Mouse (Mus musculus) embryonic facial prominence, embryonic 10.5 days (tissue): ENCODE results near the gene Nr4a3. TPM values are rescaled to one million over a fixed set of nuclear protein-coding genes. Genes with fewer than 3 reads are reported as not detected.

Experiments
- DNase-seq: peaks from one replicate; pipeline ENCODE4 v3.0.0-alpha.2; 2017; ENCODE audit warnings: low spot score
- H3K27ac ChIP-seq: fragments of 300-500 bp; sonication (generic); replicated peaks from 2 replicates; pipeline ENCODE4 v1.5.1; 2016; ENCODE audit warnings: mild to moderate bottlenecking
- H3K27me3 ChIP-seq: fragments of 300-500 bp; sonication (generic); replicated peaks from 2 replicates; pipeline ENCODE4 v1.6.1; 2016; ENCODE audit warnings: low read depth, mild to moderate bottlenecking; ENCODE audit not compliant: poor library complexity, severe bottlenecking
- H3K36me3 ChIP-seq: fragments of 300-500 bp; sonication (generic); replicated peaks from 2 replicates; pipeline ENCODE4 v1.6.1; 2016; ENCODE audit warnings: mild to moderate bottlenecking, moderate library complexity
- H3K4me1 ChIP-seq: fragments of 300-500 bp; sonication (generic); 2 replicates; pipeline ENCODE4 v1.6.1; 2016
- H3K4me3 ChIP-seq: fragments of 300-500 bp; sonication (generic); 2 replicates; pipeline ENCODE4 v1.5.1; 2016; ENCODE audit warnings: mild to moderate bottlenecking, moderate library complexity
- H3K9me3 ChIP-seq: fragments of 300-500 bp; sonication (generic); 2 replicates; pipeline ENCODE4 v1.6.1; 2016; ENCODE audit warnings: mild to moderate bottlenecking
- whole genome bisulfite sequencing: fragments of 180-500 bp; shearing (Covaris S2); methylation state at CpG from one replicate; pipeline ENCODE4 v1.1.7; 2016; 5-methylcytosine and 5-hydroxymethylcytosine counted together
- polyA plus RNA-seq: library from polyadenylated mRNA; unstranded; fragments of >200 nt; fragmentation: Nextera tagmentation; extraction: Ambion mirVana; gene quantifications from 2 replicates; pipeline ENCODE4 v1.2.1, GENCODE M21; 2016

Gene Nr4a3
- polyA plus RNA-seq, 1 experiment from 2014 or later, result 0.17 TPM

DNA sequence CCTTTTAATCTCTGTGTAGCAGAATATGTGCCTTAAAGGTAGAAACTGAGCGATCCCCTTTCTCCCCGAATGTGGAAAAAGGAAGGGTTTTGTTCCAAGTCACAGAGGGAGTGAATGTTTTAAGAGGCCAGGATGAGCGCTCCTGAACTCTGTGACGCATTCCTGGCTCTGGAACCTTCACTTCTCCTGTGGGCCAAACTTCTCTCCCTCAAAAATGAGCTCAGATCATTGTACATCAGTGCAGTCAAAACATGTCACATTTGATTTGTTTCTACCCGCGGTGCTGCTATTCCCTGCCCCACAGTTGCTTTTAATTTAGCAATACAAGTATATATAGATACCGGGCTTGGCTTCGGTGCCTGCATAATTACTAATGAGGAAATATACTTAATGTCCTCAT, 16.8 kb downstream of the Nr4a3 start:
- WGBS, result 66% methylated on average over 8 of the region's 8 CpGs
- Histone ChIP-seq H3K27ac (no peak overlapping the region), H3K4me1 (peaks cover 25% of the 10 kb centered on the region), H3K36me3 (no peaks in the 10 kb centered on the region), H3K9me3 (no peaks in the 10 kb centered on the region), H3K4me3 (no peak overlapping the region), H3K27me3 (peaks cover 9% of the 10 kb centered on the region; the same call in 1 of the 2 replicates)
- DNase-seq, result no peak

DNA sequence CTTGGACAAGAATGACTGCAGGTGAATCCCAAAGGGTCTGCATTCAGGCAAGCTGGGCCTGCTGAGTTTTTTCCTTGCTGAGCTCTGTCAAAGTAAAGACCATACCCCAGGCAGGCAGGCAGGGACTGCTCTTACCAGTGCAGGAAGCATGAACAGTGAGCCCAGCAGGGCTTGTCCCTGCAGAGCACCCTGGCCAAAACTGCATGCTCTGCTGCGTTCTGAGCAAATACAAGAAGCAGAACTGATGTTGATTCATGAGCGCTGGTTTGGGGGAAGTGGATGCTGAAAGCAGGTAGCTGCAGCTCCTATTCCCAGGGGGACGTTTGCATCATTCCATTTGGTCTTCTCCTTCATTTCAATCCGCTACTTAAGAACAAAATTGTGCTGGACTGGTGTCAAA, 19.4 kb downstream of the Nr4a3 start:
- Histone ChIP-seq H3K4me1 (peaks cover 25% of the 10 kb centered on the region), H3K9me3 (no peaks in the 10 kb centered on the region), H3K36me3 (no peaks in the 10 kb centered on the region), H3K27me3 (no peaks in the 10 kb centered on the region), H3K4me3 (no peak overlapping the region), H3K27ac (no peak overlapping the region)
- no peak for DNase-seq
- 65% methylated on average over 4 of the region's 4 CpGs for WGBS

DNA sequence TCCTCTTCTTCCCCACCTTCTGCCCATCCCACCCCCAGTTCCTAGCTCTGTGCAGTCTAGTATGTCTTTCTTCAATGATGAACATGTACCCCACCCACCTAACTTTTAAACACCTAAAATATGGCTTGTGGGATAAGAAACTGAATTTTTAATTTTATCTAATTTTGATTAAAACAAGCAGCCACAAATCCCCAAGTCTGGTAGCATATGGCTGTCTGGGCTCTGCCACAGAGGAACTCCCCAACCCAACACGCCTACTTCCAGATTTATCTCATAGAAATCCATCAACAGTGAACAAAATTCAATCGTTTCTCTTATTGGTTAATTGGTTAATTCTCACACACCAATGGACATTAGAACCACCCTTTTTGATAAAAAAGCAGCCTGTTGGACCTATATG, 21.7 kb downstream of the Nr4a3 start:
- Histone ChIP-seq H3K36me3 (no peaks in the 10 kb centered on the region), H3K4me1 (peaks cover 22% of the 10 kb centered on the region), H3K4me3 (no peak overlapping the region), H3K27ac (no peak overlapping the region), H3K27me3 (no peaks in the 10 kb centered on the region), H3K9me3 (no peaks in the 10 kb centered on the region)
- 90% methylated on average over 2 of the region's 2 CpGs for WGBS
- no peak for DNase-seq

DNA sequence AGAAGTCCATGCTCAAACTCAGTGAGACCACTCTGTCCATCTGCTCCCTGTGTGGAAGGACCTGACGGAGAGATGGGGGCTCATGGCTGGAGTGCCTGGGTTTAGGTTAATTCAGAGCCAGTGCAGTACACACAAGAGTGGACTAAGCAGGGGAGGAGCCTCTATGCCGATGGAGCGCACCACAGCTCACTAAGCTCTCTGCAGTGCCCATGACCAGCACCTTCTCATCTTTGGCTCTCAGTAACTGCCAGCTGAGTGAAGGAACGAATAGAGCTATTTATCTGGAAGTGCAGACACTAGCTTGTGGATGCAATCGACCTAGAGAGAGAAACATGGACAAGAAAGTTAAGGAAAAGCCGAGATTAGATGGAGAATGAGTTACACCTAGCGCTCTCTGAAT, 24.2 kb downstream of the Nr4a3 start:
- WGBS, result 82% methylated on average over 7 of the region's 7 CpGs
- no peaks in the 10 kb centered on the region for H3K27me3 ChIP-seq
- DNase-seq, result no peak
- peaks cover 6% of the 10 kb centered on the region for H3K4me1 ChIP-seq
- H3K27ac ChIP-seq, result no peak overlapping the region
- no peaks in the 10 kb centered on the region for H3K36me3 ChIP-seq
- no peak overlapping the region for H3K4me3 ChIP-seq
- no peaks in the 10 kb centered on the region for H3K9me3 ChIP-seq

DNA sequence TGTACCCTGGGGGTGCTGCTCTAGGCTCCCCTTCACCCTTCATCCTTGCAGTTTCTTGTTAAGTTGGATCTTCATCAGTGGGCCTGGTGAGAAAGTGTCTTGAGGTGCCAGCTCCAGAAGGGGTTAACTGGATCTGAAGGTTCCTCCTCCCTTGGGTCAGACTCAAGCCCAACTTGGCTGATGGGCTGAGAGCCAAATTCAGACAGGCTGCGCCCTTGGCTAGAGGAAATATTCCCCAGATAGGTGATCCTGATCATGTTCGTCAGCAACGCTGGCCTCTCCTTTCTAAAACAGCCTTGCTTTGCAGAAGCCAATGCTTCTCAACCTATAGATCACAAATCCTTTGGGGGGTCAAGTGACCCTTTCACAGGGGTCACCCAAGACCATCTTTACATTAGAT, 27.1 kb downstream of the Nr4a3 start:
- Histone ChIP-seq H3K4me3 (no peak overlapping the region), H3K36me3 (no peaks in the 10 kb centered on the region), H3K27me3 (no peaks in the 10 kb centered on the region), H3K4me1 (0 out of 2 replicates have a peak, but pooled peaks cover 3% of the 10 kb centered on the region), H3K9me3 (no peaks in the 10 kb centered on the region), H3K27ac (no peak overlapping the region)
- DNase-seq, result no peak
- 90% methylated on average over 3 of the region's 3 CpGs for WGBS

DNA sequence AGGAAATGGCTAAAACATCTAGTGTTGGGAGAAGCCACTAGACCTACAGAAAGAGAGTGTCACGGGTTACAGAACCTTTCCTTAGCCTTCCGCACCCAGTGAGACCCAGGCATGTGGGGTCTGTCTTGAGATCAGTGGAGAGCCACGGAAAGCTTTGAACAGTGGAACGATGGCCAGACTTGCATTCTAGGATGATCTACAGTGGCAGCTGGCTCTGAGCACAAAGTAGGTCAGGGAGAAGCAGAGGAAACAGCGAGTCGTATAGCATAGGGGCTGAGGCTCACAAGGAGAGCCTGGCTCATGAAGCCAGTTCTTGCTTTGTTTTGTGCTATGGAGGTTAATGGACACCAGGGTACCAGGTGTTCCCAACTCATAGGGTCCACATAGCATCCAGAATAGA, 28.4 kb downstream of the Nr4a3 start:
- DNase-seq, result no peak
- WGBS, result 93% methylated on average over 6 of the region's 6 CpGs
- no peaks in the 10 kb centered on the region for H3K27me3 ChIP-seq
- no peak overlapping the region for H3K4me3 ChIP-seq
- no peaks in the 10 kb centered on the region for H3K9me3 ChIP-seq
- peaks cover 15% of the 10 kb centered on the region for H3K4me1 ChIP-seq
- no peak overlapping the region for H3K27ac ChIP-seq
- no peaks in the 10 kb centered on the region for H3K36me3 ChIP-seq

DNA sequence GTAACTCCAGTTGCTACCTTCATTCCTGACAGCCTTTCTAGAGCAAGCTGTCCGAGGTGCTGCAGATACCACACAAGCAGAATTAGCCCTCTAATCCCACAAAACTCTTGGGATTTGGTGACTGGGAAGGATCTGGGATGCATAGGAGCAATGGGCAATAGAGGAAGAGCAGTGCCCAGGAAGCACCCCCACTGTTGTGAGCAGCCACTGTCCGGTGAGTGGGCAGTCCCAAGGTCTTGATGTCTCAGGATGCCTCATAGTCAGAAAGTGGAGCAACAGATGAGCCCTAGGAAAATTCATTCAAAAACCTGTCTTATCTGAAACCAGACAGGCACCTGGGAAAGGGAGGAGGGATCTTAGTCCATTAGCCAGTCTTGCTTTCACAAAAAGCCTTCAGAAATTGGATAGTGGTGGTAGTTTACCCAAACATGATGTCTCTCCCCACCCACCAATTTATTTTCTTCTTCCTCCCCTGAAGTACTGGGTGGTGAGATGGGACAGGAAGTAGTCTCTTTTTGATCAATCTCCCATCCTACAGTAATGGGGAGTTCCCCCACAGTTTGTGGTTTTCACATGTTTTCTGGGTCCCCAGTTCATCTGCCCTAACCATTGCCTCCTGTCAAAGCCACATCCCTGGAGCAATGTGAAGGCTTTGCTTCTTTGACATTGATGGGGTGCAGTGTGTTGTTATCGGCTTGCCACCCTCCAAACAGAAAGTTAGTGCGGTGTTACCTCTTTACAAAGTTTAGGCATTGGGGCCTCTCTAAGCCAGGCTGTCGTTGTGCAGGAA, 29.7 kb downstream of the Nr4a3 start:
- Histone ChIP-seq H3K27ac (no peak overlapping the region), H3K9me3 (no peaks in the 10 kb centered on the region), H3K27me3 (no peaks in the 10 kb centered on the region), H3K4me3 (no peak overlapping the region), H3K36me3 (no peaks in the 10 kb centered on the region), H3K4me1 (peaks cover 26% of the 10 kb centered on the region)
- 89% methylated on average over 5 of the region's 5 CpGs for WGBS
- DNase-seq, result no peak

DNA sequence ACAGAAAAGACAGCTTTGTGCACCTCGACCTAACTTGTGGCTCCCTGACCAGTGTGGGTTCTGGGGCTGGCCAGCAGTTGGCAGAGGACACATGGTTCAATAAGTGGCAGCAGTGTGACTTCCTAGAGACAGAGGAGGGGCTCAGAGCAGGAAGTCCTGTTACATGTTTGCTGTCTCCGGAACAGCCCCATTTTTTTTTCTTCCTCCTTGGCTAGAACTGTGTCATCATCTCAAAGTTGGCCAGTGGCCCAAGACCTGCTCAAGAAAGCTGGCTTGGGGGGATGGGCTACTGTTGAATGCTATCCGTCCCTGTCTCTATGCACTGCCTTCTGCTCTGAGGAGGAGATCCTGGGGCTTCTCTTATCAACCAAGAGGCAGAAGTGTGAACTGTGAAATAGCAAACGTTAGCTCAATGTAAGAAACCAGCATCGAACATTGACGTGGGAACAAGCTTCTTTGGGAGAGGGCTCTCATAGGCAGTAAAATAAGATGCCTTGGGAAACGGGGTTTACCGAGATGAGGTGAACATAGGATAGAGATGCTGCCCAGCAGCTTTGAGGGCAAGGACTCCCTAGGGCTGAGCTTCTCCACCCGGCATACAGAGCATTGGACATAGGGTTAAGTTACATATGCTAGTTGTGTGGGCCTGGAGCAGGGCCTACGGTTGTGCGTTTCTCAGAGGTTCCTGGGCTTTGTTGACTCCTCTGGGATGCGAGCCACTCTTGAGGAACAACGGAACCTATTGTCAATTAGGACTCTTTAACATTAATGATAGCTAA, 31.9 kb downstream of the Nr4a3 start:
- Histone ChIP-seq H3K27me3 (no peaks in the 10 kb centered on the region), H3K27ac (no peak overlapping the region), H3K4me1 (peaks cover 30% of the 10 kb centered on the region), H3K36me3 (no peaks in the 10 kb centered on the region), H3K9me3 (no peaks in the 10 kb centered on the region), H3K4me3 (no peak overlapping the region)
- no peak for DNase-seq
- WGBS, result 82% methylated on average over 13 of the region's 13 CpGs

DNA sequence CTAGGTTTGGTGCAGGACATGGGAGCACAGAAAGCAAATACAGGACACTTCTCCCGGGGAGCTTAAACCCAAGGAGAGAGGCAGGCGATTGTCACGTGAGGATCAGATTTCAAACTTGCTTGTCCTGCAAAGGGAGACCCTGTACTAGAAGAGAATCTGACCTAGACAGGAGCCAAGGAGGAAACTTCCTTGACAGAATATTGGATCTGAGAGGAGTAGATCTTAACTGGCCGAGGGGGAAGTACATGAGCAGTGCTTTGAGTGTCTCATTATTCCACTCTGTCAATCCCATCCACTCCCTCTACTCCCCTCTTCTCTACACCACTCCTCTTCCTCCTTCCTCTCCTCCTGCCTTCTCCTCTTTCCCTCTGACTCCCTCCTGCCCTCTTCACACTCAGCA, 33.3 kb downstream of the Nr4a3 start:
- Histone ChIP-seq H3K4me1 (peaks cover 30% of the 10 kb centered on the region), H3K4me3 (no peak overlapping the region), H3K36me3 (no peaks in the 10 kb centered on the region), H3K27me3 (no peaks in the 10 kb centered on the region), H3K27ac (no peak overlapping the region), H3K9me3 (no peaks in the 10 kb centered on the region)
- DNase-seq, result no peak
- 13% methylated on average over 4 of the region's 4 CpGs for WGBS

DNA sequence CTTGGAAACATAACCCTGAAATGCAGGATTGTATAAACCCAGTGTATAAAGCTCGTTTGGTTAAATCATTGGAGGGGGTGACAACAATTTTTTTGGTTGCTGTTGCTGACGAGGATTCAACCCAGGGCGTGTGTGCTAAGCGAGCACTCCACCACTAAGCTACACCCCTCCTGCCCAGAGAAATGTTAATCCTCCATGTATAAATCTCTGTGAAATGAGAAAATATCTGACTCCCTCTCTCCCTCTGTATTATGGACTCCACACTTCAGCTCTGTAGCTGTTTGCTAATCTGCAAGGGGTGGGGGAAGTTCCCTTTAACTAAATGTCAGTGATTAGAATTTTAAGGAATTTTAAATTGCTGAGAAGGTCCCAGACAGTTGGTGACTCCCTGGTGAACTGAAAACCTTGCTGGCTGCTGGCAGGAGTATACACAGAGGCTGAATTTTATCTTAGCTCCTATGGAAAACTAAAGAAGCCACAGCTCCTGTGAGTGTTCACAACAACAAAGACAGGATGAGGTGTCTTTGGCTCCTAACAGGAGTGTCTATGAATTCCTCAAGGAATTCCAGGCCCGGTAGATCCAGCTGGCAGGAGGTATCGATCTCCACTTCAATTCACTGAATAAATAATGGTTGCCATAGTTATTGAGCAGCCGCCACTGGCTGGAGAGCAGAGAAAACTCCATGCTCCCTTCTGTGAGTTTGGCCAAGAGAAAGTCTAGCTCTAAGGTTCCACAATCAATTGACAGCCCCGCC, 34.5 kb downstream of the Nr4a3 start:
- no peaks in the 10 kb centered on the region for H3K27me3 ChIP-seq
- DNase-seq, result no peak
- H3K4me3 ChIP-seq, result no peak overlapping the region
- H3K4me1 ChIP-seq, result peaks cover 30% of the 10 kb centered on the region
- WGBS, result 60% methylated on average over 8 of the region's 8 CpGs
- no peak overlapping the region for H3K27ac ChIP-seq
- no peaks in the 10 kb centered on the region for H3K9me3 ChIP-seq
- no peaks in the 10 kb centered on the region for H3K36me3 ChIP-seq

DNA sequence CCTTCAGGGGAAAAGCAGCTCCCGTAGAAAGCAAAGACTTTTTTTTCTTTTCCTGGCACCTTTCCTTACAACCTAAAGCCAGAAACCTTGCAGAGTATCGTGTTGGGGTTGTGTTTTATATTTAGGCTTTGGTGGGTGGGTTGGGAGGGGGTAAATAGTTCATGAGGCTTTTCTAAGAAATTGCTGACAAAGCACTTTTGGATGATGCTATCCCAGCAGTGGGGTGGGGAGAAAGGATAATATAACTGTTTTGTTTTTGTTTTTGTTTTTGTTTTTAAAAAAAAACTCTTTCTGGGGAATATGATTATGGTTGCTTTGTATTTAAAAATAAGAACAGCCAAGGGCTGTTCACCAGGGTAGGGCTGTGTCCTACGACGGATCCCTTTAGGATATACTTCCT, 38.5 kb downstream of the Nr4a3 start:
- Histone ChIP-seq H3K36me3 (no peaks in the 10 kb centered on the region), H3K27me3 (no peaks in the 10 kb centered on the region), H3K27ac (no peak overlapping the region), H3K4me1 (peaks cover 14% of the 10 kb centered on the region), H3K9me3 (no peaks in the 10 kb centered on the region), H3K4me3 (no peak overlapping the region)
- no peak for DNase-seq
- WGBS, result 89% methylated on average over 4 of the region's 4 CpGs

DNA sequence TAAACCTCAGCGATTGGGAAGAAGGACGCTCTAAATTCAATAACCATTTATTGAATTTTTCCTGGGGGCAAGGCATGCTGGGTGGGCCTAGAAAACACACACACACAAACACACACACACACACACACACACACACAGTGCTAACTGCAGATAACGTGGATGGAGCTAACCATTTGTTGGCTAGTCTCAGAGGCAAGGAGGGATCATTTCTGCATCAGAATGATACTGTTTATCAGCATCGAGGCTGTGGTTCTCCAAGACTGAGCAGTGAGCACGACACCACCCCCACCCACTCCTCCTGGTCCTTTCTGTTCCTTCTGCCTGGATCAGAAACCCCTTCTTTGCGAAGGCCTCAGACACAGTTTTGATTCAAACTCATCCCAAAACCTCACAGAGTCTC, 41.7 kb downstream of the Nr4a3 start:
- WGBS, result 67% methylated on average over 6 of the region's 6 CpGs
- no peak overlapping the region for H3K27ac ChIP-seq
- no peaks in the 10 kb centered on the region for H3K4me1 ChIP-seq

More for the DNA sequence above, 41.7 kb downstream of the Nr4a3 start:
- Histone ChIP-seq H3K4me3 (no peak overlapping the region), H3K27me3 (no peaks in the 10 kb centered on the region), H3K36me3 (no peaks in the 10 kb centered on the region), H3K9me3 (no peaks in the 10 kb centered on the region)
- no peak for DNase-seq
